Mouse (Mus musculus): Measurements from ENCODE around the gene Bend4.

The Bend4 gene

DNA sequence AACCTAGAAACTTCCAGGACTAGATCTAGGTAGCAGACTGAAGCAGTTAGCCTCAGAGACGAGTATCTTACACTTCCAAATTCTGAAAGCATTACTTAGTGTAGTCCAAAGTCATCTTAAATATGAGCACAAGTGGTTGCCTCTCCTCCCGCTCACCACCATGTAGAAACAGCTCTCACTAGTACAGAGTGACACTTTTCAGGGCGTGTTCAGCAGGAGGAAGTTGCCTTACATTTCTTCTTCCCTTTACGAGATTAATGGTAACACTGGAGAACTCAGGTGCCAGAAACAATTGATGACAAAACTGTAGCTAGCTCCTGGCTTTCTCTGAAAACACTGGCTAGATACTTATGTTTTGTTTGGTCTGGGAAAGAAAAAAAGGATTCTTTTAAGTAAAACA is 8.7 kb downstream of the Bend4 start:
- no peak for DNase-seq (ENCODE audit: low spot score in 2 of 2)

DNA sequence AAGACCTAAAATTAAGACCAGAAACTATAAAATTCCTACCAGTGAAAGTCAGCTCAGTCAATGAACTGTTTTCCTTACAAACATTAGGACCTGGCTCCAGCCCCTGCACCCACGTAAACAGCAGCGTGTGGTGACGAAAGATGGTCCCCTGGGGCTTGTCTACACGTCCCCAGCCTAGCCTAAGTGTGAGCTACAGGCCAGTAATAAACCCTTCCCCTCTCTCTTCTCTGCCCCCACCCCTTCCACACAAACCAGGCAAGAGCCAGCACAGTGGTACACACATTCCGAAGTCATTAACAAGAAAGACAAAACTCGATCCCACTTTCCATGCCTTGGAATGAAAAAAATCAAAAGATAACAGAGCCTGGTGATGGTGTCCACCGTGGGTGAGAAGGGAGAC is 16.6 kb downstream of the Bend4 start:
- DNase-seq (ENCODE audit: low spot score in 2 of 2) = no peak

DNA sequence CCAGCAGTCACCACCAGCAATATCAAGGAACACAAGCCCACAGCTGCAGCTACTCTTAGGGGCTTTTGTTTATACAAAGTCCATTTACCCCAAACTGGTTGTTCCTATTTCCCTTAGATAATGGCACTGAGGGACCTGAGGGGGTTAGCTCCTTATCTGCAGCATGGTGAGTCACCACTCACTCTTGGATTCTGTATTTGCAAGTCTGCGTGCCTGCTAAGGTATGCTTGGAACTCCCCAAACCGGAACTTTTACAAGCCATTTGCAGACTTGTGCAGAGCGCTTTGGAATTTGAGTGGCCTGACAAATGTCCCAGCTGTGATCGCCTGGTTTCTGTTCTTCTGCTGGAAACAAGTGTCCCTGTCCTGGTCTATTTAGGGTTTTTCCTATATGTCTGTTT is 17.7 kb downstream of the Bend4 start:
- no peak for DNase-seq (ENCODE audit: low spot score in 2 of 2)

DNA sequence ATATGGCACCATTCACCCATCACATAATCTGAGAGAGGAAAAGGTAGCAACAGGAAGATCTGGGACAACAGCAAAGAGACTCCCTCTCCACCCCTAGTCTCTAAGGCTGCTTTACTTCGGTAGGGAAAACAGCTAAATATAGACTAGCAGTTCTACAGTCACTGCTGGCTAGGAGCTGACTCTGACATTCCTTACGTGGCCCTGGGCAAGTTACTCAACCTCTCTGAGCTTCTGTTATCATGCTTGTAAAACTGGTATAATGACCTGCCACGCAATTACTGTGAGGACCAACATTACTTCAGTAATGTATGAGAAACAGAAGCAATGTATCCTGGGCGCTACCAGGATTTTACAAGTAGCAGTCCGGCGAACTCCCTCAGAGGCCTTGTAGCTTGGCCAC is 19.7 kb downstream of the Bend4 start:
- no peak for DNase-seq (ENCODE audit: low spot score in 2 of 2)

DNA sequence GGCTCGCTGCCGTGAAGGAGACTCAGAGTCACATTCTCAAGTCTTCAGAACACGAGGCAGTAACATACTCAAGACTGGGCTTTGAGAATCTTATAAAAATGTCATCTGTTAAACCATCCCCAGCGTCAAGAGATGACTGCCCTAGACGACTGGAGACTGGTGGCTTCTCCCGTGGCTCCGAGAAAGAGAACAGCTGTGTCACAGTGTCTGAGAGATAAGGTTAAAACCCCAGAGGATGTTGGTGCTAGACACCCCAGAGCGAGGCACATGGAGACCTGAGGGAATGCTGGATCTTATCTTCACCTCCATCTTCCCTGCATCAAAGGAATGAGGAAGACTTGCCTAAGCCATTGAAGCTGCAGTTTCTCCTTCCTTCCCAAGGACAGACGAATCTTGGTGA is 23.2 kb downstream of the Bend4 start:
- DNase-seq (ENCODE audit: low spot score in 2 of 2) = no peak

DNA sequence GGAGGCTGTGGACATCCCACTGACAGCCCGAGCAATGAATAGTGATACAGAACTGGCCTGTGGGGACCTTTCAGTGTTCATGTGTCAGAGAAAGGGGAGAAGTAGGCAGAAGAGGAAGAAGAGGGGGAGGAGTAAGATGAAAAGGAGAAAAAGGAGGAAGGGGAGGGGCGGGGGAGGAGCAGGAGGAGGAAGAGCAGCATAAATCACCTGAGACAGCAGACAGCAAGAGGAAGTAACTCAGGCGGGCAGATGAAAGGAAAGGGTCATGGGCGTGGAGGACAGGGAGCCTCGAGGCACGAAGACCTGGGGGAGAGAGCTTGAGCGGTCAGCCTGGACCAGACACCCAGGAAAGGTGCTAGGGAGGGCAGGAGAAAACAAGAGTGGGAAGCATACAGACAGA is 23.7 kb downstream of the Bend4 start:
- no peak for DNase-seq (ENCODE audit: low spot score in 2 of 2)

DNA sequence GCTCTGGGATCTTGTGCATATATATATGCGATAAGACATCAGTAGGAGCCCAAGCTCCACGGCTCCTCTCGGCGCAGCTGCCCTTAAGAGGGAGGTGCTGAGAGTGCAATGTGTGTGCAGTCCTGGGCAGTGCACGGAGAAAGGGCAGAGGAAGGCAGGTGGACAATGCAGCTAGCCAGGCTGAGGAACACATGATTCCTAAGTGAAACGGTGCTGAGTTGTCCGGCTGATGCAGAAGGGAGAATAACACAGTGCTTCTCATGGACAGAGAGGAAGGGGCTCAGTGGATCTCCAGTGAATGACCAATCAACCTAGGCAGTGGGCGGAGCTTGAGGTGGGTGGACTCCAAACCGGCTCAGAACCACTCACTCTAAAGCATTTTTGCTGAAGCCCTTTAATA is 26.5 kb downstream of the Bend4 start:
- DNase-seq (ENCODE audit: low spot score in 2 of 2) = no peak

DNA sequence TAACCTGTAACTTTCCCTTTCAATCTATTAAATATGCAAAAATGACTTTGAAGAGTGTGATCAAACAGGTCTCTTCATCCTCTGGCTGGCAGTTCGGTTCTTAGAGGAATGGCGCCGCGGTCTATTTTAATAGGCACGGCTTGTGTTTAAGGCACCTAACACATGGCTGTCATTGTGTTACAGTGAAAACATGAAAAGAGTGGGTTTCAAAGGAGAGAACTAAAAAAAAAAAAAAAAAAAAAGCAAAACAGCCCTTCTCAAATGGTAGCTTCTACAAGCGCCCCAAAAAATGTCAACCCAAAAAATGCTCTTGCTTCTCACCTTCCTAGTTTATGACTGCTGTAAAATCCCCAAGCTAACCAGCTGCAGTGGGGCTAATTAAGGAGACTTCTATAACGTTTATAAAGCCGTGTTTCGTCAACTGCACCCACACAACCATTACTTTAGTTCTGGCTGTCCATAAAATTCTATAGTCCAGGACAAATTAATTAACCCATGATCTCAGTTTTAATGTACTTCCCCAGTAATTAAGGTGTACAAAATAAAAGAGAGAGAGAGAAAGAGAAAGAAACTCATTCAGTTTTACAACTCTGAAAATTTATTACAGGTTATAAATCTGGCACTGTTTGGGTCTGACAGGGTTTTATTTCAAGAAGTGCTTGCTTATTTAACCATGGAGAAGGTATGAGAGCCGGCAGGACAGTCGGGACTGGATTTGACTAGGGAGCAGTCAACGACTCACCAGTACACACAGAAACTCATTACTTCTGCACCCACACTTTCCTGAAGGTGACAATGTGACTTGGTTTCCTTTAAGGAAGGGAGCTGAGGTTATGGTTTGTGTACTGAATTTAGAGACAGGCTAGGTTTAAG is 27.3 kb downstream of the Bend4 start:
- DNase-seq (ENCODE audit: low spot score in 2 of 2) = no peak

DNA sequence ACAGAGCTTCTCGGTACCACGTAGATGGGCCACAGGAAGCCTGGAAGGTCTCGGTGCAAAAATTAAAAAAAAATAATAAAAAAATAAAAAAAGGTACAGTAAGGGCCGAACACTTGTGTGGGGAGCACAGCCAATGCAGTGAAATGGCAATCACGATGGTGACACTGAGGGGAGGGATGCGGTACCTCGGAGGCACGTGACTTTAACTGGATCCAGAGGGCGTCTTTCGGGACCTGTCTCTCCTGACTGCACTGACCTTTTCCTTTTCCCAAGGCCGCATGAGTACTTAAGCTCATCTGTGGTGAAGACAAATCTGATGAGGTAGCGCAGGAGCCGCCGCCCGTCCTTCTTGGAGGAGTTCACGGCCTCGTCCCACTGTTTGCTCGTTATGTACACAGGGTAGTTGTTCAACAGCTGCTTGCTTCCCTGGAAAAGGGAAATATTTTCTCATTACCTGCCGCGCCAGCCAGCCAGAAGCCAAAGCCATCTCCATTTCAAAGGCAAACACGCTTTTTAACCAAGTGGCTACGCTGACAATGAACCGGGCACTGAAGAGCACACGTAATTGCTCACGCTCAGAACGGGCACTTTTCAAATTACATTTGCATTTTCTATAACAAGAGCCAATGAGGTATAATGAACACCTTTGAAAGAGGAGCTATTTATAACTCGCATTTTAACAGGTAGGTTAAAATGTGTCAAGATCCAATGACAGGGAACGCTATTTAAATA is 28.1 kb downstream of the Bend4 start:
- peak in 1 of 2 experiments; percentile 51 for DNase-seq (ENCODE audit: low spot score in 2 of 2)

DNA sequence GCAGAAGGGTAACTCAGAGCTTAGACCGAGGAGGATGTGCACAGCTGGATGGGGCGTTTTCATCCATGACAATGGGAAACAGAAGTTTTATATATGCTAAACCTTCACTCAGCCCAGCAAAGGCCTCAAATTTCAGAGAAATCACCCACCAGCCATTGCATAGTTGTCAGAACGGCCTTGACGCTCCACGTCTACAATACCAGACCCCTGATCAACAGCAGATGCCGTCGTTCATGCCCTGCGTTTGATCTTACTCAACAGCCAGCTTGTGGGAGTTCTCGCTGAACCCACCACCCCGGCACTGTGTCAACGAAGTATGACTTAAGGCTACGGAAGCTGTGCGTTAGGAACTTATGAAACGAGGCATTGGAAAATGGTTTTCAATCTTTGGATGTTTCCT is 30.9 kb downstream of the Bend4 start:
- DNase-seq (ENCODE audit: low spot score in 2 of 2) = no peak

DNA sequence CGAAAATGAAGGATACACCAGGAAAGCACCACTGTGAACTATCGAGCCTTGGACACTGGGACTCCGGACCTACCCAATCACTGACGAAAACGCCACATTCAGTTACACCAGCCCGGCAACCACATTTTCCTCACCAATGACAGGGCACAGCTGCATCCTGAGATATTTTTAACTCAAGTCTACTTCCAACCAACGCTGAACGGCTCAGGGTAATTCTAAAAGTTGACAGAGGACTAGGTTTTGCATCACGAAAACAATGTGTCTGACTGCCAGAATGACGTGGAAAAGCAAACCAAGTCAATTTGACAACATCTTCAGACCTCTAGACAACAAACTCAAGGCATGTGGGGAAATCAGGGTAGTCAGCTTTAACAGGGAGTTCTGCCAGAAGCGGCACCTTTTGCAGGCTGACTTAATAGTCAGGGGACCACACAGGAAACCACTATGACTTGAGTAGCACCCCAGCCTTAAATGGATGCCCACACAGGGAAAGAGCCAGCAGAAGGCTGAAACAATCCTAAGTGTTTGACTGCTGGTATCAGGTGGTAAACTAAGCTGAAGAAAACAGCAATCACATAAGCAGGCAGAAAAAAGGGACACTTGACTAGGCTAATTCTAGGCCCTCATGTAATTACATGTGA is 32.8 kb downstream of the Bend4 start:
- peak in 1 of 2 experiments; percentile 52 for DNase-seq (ENCODE audit: low spot score in 2 of 2)

DNA sequence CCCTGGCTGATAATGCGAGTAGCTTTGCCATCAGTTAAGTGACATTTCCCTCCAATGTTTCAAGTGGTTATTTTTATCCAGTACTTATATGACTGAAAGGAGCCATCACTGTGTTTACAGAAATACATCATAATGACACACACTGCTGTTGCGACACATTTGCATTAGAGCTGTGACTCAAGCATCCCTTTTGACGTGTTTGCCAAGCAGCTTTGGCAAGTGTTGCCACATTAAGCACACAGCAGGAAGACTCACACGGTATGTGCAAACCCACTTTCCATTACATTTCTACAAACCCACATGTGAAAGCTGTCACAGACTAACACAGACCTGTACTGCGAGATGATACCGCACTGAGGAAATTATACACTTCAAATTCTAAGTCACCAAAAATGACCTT is 34.2 kb downstream of the Bend4 start:
- DNase-seq (ENCODE audit: low spot score in 2 of 2) = no peak

DNA sequence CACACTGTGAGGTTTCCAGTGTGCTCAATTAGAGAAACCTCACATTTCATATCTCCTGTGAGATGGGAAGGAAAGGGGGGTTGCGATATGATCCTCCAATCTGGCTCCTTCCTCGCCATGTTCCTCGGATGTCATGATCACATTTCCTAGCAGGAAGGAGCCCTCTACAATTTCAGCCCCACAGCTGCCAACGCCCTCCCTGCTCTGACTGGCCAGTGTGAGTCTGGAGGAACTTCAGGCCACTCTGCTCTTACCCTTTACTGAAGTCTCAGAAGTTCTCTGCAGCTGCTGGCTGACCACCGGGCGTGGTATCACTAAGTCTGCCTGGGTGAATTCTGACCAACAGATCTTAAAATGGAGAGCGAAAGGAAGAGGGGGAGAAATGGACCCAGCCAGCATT is 45.6 kb downstream of the Bend4 start:
- no peak for DNase-seq (ENCODE audit: low spot score in 2 of 2)

DNA sequence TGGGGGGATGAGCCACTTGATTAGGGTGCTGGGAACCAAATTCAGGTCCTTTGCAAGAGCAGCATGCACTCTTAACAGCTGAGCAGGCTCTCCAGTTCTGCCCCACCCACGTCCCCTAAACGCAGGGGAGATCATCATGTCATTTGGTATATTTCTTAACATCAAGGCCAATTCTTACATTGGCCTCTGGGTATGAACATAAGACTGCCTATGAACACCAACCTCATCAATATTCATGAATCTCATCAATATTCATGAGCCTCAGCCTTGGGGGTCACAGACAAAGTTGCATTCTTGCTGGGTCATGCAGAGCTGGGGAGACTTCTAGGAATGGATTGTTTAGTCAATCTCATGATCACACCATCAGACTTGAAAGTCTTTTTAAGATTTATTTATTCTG is 46.4 kb downstream of the Bend4 start:
- no peak for DNase-seq (ENCODE audit: low spot score in 2 of 2)

DNA sequence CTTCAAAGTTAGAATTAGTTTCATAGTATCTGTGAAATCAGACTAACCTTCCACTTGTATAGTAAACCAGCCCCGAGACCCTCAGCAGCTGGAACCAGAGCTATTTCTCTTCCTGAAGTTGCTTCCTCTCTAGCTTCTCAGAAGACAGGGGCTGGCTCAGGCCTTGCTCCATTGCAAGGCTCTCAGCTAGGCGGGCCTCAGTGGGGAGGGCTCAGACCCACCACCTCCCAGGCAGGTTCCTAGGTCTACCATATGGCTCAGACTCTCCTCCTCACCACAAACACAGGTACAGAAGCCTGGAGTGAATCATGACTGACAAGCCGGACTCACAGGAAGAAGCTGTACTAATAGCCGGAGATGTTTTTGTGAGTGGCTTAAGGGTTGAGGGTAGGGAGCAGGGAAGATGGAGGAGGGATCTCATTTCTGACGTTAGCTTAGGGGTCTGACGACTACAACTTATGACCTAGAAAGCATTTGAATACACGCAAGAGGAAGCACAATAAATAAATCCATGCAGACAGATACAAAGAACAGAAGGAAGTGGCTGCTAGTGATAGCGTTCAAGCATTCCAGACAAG is 51.0 kb downstream of the Bend4 start:
- no peak for DNase-seq (ENCODE audit: low spot score in 2 of 2)

DNA sequence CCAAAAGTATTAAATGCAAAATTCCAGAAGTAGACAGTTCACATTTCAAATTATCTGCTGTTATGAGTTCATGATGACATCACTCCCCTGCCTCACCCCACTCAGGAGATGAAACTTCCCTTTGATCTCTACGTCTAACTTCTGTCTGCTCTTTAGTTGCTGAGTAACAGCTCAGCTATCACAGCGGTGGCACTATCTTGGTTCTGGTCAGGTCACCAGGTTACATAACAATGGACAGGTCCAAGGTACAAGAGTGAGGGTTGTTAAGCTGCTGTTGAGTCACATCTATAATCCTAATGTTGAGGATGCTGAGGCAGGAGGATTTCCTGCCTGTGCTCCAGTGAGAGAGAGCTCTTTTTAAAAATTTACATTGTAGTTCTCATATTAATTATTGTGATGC is 65.2 kb downstream of the Bend4 start:
- no peak for DNase-seq (ENCODE audit: low spot score in 2 of 2)

DNA sequence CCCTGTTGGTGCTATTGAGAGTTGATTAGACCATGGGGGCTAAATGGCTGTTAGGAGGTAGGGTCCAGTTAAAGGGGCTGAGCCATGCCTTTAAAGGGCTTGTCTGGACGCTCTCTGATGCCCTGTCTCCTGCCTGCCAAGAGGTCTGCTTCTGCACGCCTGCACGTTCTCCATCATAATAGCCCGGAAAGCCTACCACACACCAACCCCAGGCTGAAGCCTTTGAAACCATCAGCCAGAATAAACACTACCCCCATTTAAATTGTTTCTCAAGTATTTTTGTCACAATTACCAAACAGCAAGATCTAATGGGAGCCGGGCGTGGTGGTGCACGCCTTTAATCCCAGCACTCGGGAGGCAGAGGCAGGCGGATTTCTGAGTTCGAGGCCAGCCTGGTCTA is 65.8 kb downstream of the Bend4 start:
- DNase-seq (ENCODE audit: low spot score in 2 of 2) = no peak

DNA sequence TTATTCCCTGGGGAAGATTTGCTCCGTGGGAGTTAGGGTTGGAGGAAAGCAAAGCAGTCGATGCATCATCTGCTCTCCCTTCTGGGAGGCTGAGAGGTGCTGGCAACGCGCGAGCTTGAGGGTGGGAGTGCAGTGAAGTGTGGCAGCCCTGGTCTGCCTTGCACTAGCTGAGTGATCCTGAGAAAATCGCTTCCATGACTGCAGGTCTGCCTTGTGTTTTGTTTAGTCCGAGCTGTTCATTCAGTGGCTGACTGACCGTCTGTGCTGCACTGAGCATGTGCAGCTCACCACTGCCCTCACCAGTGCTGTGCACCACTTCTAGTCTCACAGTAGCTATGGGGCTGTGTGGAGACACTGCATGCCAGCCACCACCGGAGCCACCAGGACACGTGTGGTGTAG is 79.2 kb downstream of the Bend4 start:
- no peak for DNase-seq (ENCODE audit: low spot score in 2 of 2)

DNA sequence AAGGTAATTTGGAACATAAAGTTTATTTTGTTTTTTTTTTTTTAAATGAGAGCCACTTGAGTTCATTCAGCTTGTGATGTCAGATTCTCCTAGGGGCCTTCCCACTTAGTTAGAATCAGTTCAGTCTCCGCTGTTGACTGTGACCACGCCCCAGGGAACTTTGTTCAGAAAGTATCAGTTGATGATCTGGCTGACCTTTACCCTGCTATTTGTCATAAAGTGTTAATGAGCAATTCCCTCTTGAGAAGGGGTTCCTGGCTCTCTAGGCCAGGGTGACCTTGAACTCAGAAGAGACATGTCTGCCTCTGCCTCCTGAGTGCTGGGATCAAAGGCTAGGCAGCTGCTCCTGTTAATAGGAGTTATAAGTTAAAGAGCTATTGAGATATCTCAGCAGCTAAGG is 81.0 kb downstream of the Bend4 start:
- no peak for DNase-seq (ENCODE audit: low spot score in 2 of 2)

All from spleen, postnatal 4 days (tissue).